Mouse (Mus musculus): ENCODE measurements at regions not wholly inside any gene's neighbourhood (a gene's known extent, or its start where the extent isn't known, plus 50 kb on each side); places are given as distances from the start of the nearest gene placed in this dataset.

GRCm38 (mm10) chr11:117586063-117586462 lies 68.0 kb upstream of the Tnrc6c start:
- TF ChIP-seq POLR2A (IDR thresholded peaks at IDR 0.05; ENCODE audit: extremely low read depth, insufficient read depth, low read length), result no peak
- no peak for TF ChIP-seq CTCF (IDR thresholded peaks at IDR 0.05; ENCODE audit: low read depth, low read length)
